Mouse (Mus musculus): ENCODE data around the gene Nfam1.

DNA sequence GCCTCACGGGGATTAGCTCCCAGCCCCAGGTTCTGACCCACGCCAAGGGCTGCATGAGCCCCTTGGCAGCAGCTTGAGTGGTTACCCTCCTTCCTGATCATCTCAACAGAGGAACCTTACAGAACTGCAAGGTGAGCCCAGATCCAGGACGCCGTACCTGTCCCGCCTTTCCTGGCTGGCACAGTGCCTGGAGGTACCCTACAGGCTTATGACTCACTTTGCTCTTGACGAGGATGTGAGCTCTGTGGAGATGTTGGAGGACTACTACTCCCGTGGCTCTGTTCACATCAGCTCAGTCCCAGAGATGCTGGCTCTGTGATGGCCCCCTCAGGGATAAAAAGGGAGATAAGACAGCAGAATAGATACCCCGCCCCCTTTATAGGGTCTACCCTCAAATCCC is 77.8 kb downstream of the Nfam1 start:
- TF ChIP-seq CTCF (IDR thresholded peaks at IDR 0.05; ENCODE audit: low read depth) (no peak), EP300 (IDR thresholded peaks at IDR 0.05; ENCODE audit: low read depth) (no peak)
